Mouse (Mus musculus) ovary, postnatal 36 days (tissue): ENCODE measurements around the gene Nfasc.

ENCODE experiments used
- DNase-seq: peaks from one replicate; pipeline ENCODE4 v3.0.0; 2022; ENCODE audit warnings: low spot score, mixed read lengths

The Nfasc gene

DNA sequence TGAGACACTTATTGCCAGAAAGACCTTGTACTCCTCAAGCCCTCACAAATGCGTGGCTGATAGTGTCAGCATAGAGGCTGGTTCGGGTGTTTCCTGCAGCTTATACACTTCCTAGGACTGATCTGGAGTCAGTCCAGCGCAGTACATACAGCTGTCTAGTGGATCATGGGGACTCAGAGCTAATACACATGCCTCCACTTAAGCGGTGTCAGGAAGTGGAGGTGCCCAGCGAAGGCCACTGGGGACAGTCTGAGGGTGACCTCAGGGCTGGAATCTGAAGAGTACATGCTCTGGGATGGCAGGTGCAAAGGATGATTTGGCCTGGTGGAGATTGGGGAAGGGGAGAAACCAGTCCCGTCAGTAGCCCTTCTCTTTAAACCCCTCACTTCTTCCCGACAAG is 200.9 kb downstream of the Nfasc start:
- DNase-seq, result no peak

DNA sequence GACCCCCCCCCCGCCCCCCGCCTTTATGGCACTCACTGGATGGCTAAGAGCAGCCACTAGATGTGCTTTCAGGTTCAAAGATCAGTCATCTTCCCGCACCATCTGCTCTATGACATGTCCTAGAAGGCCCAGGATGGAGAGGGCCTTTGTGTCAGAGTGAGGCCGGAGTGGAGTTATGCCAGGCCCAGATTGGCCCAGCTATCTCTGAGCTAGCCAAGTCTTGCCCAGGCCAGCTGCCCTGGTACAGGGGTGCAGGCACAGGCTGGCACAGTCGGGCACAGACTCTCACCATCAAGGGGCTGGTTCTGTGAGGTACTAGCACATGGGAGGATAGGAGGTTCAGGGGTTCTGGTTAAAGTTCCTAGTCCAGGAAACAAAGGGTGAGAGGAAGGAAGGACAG is 203.9 kb downstream of the Nfasc start:
- DNase-seq, result no peak

DNA sequence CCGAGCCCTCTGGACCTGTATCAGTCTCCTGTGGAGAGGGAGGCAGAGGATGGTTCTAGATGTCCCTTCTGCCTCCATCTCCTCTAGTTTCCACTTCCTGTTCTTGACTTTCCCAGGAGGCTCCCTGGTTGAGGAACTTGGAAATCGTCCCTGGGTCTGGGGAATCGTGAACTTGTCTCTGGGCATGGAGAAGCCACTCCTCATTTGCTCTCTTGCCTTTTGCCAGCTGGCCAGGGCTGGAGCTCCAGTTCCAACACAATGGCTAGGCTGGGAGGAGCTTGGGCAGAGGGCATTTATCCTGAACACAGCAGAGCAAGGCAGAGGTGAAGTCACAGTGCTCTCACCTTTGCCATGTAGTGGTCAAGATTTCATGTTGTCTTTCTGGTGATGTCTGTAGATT is 205.2 kb downstream of the Nfasc start:
- DNase-seq, result no peak

DNA sequence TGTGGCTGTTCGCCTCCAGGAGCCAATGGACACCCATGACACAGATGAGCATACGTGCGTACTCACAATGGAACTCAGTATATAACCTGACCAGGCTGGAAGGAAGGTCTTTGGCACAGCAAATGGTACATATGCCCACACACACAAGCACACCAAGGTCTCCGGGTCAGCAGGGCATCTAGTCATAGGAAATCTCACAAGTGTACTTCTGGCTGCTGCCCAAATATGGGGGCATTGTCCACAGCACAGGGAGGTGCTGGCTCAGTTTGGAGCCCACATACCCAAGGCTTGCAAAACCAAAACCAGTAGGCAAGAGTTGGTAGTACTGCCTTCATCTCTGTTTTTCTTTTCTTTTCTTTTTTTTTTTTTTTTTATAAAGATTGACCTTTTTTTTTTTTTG is 206.1 kb downstream of the Nfasc start:
- DNase-seq, result no peak

DNA sequence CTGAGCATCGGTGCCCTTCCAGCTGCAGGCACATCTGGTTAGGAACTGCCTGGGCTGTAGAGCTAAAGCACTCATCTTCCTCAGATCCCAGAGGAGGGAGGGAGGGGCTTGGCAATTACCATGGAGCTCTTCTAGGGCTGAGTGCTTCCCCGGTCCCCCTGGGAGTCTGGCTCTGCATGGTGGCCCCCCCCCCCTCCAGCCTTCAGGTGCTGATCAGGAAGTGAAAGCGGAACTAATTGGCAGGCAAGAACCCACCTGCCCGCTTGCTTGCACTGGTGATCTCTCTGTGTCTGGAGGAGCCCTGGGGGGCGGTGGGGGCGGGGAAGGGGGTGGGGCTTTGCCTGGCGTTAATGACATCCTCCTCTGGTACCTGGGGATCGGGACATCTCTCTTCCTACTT is 207.8 kb downstream of the Nfasc start:
- DNase-seq, result no peak

DNA sequence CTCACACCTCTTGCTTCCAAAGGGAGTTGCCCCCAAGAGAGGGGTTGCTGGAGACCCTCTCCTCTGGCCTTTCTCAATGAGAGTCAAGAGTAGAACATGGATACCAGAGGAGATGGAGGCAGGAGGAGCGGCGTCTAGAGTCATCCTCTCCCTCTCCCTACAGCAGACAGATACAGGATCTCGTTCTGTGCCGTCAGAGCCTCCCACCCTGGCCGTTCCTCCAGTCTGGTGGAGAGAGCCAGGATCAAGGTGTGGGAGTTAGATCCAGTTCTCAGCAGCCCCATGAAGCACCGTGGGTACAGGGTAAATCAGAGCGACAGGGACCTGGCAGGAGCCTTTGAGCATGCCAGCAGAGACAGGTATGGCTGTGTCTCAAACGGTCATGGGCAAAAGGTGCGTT is 209.1 kb downstream of the Nfasc start:
- DNase-seq, result no peak

DNA sequence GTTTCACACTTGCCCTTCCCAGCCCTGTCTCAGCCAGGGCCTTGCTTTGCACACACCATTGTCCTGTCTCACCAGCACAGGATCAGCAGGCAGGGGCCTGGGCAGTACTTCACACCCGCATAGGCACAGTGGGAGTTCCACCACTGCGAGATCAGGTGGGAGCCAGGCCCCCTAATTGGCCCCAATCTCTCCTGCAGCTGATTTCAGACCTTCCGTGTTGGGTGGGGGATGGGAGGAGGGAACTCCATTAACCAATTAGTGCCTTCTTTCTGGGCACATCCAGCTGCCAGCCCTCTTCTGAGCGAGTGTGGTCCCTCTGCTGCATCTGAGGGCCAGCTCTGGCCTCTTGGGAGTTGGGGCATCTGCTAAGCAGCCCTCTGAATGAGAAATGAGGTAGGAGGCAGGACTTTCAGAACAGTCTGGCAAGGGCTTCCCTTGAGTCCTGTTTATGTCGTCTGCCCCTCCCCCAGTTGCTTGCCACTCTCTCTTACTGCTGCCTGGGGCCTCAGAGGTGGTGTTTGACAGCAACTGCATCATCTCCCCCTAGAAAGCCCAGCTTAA is 210.9 kb downstream of the Nfasc start:
- DNase-seq, result no peak

DNA sequence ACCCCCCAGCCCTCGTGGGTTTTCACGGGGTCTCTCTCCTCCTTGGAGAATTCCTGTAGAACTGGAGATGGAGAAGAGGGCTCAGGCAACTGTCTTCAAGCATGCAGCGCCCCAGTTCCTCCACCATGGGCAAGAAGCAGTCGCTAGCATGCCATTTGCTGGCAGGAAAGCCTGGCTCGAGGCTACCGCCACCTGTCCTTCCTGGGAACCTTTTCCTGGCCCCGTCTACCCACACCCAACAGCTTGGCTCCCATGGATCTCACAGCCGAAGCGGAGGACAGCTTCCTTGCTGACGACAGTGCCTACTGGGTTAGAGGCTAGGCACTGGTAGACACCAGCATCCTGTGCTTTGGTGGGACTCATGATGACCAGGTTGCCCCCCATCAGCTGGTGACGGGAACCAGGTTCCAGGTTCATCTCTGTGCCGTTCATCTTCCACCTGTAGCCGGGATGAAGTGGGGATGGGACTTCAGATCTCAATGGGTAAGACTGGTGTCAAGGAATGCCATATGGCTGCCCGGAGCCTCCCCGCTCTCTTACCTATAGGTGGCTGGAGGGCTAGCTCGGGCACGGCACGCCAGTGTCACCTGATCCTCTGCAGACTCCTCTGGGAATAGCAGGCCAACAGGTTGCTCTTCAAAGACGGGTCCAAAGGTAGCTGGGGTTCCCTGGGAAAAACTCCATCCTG is 212.8 kb downstream of the Nfasc start:
- no peak for DNase-seq

DNA sequence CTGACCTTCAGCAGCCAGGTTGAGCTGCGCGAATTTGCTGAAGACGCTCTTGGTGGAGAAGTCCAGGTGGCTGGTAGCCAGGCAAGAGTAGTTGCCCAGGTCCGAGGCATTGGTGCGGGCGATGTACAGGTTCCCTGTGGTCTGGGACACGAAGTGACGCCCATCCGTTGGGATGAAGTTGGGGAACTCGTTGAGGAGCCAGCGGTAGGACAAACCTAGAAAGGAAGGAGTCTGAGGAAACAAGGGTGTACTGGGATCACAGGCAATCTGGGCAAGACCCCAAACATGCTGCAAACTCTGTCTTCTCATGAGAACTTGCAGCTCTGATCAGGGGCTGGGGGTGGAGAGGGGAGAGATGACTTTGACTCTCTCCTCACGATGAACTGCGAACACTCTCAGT is 213.5 kb downstream of the Nfasc start:
- DNase-seq, result no peak

DNA sequence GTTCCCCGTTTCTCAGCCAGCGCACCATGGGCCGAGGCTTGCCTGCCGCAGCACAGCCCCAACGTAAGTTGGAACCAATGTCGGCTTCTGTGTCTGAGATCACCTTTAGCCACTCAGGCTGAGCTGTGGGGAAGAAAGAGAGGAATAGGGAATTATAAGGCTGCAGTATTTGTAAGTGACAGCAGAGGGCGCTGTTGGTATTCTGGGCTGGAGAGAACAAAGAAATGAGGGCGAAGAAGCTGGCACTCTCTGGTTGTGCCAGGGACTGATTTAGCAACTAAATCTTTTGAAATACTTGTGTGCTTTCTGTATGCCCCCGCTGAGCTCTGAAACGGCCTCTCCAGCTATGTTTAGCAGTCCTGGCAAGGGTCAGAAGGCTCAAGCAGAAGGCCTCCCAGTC is 215.8 kb downstream of the Nfasc start:
- peak; percentile 36 for DNase-seq

DNA sequence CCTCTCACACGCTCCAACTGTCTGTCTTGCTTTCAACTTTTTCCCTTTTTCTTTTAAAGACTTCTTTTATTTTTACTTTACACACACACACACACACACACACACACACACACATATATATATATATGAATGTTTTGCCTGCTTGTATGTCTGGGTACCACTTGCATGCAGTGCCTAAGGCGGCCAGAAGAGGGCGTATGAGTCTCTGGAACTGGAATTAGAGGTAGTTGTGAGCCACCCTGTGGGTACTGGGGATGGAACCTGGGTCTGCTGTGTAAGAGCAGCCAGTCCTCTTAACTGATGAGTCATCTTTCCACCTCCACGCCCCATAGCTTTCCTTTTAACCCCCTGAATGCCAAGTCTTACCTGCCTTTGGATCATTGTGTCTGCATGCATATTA is 217.7 kb downstream of the Nfasc start:
- DNase-seq, result no peak

DNA sequence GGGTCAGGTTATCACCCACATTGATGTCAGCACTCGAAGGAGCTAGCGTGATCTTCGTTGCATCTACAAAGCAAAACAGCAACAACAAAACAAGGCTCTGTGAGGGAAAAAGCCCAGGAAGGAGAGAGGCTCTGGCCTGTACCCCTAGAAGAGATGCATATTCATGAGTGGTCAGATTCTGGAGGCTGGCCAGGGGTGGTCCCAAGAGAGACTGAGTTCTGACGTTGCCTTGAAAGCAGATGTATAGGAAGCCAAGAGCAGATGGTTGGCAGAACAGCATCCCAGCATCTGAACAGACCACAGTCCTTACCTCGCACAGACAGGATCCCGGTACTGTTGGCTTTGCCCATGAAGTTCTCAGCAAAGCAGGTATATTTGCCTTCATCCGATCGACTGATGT is 218.5 kb downstream of the Nfasc start:
- DNase-seq, result no peak

DNA sequence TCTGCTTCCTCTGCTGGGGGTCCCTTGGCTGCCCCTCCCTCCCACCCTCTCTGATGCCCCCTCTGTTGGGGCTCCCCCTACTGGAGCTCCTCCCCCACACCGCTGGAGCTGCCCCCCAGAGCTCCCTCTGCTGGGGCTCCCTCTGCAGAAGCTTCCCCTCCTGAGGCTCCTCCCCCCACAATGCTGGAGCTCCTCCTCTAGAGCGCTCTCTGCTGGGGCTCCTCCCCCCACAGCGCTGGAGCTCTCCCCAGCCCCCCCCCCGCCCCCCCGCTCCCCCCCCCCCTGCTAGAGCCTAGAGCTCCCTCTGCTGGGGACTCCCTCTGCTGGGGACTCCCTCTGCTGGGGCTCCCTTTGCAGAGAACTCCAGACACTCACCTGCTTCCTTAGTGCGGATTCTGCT is 220.8 kb downstream of the Nfasc start:
- DNase-seq, result peak; percentile 71

DNA sequence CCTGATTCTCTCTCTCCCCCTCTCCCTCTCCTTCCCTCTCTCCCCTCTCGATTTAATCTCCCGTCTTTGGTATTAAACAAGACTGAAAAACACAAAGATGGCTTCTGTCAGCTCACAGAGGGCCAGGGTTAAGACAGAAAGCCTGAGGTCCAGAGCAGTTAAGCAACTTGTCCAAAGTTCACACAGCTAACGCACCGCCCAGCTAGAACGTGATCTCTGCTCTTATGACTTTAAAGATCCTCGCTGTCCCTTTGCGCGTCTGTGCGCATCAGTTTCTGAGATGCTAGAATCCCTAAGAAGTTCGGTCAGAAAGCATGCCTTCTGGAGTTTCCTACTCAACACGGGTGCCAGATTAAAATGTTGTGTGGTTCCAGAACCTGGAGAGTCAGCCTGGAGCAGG is 221.9 kb downstream of the Nfasc start:
- no peak for DNase-seq

DNA sequence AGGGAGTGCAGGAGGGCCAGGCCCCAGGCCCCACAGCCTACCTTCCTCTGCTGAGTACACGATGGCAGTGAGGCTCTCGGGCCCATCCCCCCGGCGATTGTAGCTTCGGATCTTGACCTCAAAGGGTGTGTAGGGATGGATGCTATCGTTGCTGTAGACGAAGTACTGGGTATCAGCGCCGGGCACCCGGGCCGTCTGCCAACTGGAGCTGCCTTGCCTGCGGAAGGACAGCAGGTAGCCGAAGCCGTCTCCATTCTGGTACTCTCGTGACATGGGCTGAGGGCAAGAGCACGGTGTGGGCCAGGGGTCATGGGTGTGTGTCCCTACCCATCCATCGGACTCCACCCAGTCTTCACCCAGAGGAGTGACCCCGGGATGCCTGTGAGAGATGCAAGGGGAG is 223.0 kb downstream of the Nfasc start:
- no peak for DNase-seq

DNA sequence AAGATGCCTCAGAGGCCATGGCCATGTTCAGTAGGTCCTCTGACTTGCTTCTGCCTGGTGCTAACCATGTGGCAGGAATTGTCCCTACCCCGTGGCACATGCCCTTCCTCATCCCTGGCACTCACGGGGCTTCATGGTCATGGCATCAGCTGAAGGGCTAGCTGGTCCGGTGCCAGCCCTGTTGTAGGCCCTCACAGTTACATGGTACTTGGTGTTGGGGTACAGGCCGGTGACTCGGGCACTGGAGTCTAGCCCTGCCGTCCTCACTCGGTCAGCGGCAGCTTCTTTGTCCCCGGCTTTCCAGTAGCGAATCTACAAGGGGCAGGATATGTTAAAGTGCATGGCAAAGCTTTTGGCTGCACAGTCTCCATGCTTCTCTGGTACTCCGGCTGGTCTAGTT is 224.8 kb downstream of the Nfasc start:
- no peak for DNase-seq

DNA sequence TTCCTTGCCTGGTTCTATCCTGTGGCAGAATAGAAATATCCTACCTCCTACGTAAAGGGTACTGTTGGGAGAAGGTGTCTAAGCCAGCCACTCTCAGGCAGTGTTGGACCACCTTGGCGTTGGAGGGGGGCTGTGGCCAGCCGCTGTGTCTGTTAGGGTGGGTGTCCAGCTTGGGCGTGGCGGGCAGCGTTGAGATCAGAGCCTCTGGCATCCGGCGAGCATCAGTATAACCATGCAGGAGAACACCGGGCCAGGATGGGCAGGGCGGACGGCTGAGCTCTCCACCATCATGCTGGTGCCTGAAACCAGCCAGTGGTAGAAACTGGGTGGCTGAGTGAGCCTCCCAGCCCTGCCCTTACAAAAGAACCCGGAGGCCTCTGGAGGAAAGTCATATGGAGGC is 226.3 kb downstream of the Nfasc start:
- DNase-seq, result no peak
